In genomic region chr11:88160316-88160715, GRCm38 (mm10) we compare ENCODE assay signal across 8 mouse cellular contexts. TPM values are rescaled to one million over a fixed set of nuclear protein-coding genes. Genes with fewer than 3 reads are reported as not detected.
DNase-seq lines count a peak whose midpoint lies in the region; ATAC-seq and TF ChIP-seq lines count a peak whose summit lies in the region.

No protein-coding gene starts in this region.

- ATAC-seq in hindbrain, embryonic 14.5 days (ENCODE audit: low FRiP score) = no peak
- ATAC-seq in neural tube, embryonic 15.5 days (ENCODE audit: low FRiP score) = no peak

- no peaks in the 10 kb centered on the region for H3K36me3 ChIP-seq in hindbrain, embryonic 14.5 days (replicated peaks; ENCODE audit: control insufficient read depth, insufficient read depth)
- no peaks in the 10 kb centered on the region for H3K36me3 ChIP-seq in neural tube, embryonic 15.5 days

- H3K4me3 ChIP-seq in layer of hippocampus, adult 2 months = no peak overlapping the region
- no peak overlapping the region for H3K4me3 ChIP-seq in hindbrain, embryonic 14.5 days (replicated peaks; ENCODE audit: low read length)
- H3K4me3 ChIP-seq in neural tube, embryonic 15.5 days (replicated peaks) = no peak overlapping the region

- TF ChIP-seq CTCF in layer of hippocampus, adult 2 months (conservative IDR thresholded peaks at IDR 0.05) = no peak

- H3K4me1 ChIP-seq in hindbrain, embryonic 14.5 days (replicated peaks; ENCODE audit: control insufficient read depth, insufficient read depth, low read length) = peaks cover 46% of the 10 kb centered on the region
- peaks cover 65% of the 10 kb centered on the region for H3K4me1 ChIP-seq in neural tube, embryonic 15.5 days

- H3K4me2 ChIP-seq in hindbrain, embryonic 14.5 days (replicated peaks) = peak overlapping the region; percentile 69
- H3K4me2 ChIP-seq in neural tube, embryonic 15.5 days = 0 out of 2 replicates have a peak overlapping the region, but pooled peaks have one; percentile 79

- H3K9me3 ChIP-seq in hindbrain, embryonic 14.5 days (ENCODE audit: control insufficient read depth, low read length) = no peaks in the 10 kb centered on the region
- H3K9me3 ChIP-seq in neural tube, embryonic 15.5 days (replicated peaks) = no peaks in the 10 kb centered on the region

- peak overlapping the region; percentile 91 for H3K27ac ChIP-seq in layer of hippocampus, adult 2 months
- H3K27ac ChIP-seq in hindbrain, embryonic 14.5 days = peak overlapping the region; percentile 90
- H3K27ac ChIP-seq in neural tube, embryonic 15.5 days (replicated peaks) = peak overlapping the region; percentile 92

- H3K9ac ChIP-seq in hindbrain, embryonic 14.5 days = peak overlapping the region; percentile 65; the same call in 1 of the 2 replicates
- H3K9ac ChIP-seq in neural tube, embryonic 15.5 days (replicated peaks) = no peak overlapping the region

- intact Hi-C loops in left cerebral cortex, postnatal 25 days (cut with DNase I) = loop anchor here (5.0 kb wide), 1 partner anchor 63 kb away; the partner anchor contains the start of gene Cuedc1

- 42% methylated on average over 5 of the region's 5 CpGs for WGBS in hindbrain, embryonic 14.5 days
- 35% methylated on average over 5 of the region's 5 CpGs for WGBS in neural tube, embryonic 15.5 days

- peak; percentile 54 for DNase-seq in embryo, embryonic 10 days (ENCODE audit: low spot score)
- no peak for DNase-seq in embryo, embryonic 11 days
- no peak for DNase-seq in layer of hippocampus, adult 2 months (ENCODE audit: low spot score in 2 of 2)
- no peak for DNase-seq in layer of hippocampus, postnatal 25 days (ENCODE audit: extremely low spot score in 1 of 2, low spot score in 1 of 2)
- no peak for DNase-seq in hindbrain, embryonic 14.5 days (ENCODE audit: low spot score)
- no peak for DNase-seq in right cerebral cortex, postnatal 36 days (ENCODE audit: low spot score in 2 of 2)
- no peak for DNase-seq in left cerebral cortex, postnatal 25 days (ENCODE audit: low spot score in 2 of 2)

- no peaks in the 10 kb centered on the region for H3K27me3 ChIP-seq in hindbrain, embryonic 14.5 days (ENCODE audit: control insufficient read depth, insufficient read depth, low read length)
- H3K27me3 ChIP-seq in neural tube, embryonic 15.5 days (replicated peaks) = no peaks in the 10 kb centered on the region

RNA-seq across cellular contexts. Expression of gene Mrps23, which starts 43.9 kb away (rescaled TPM):
- total RNA-seq in layer of hippocampus, adult 2 months (2021) = 10 to 100 TPM; 64.9 to 65.6 TPM
- 10 to 100 TPM; 66.1 to 66.6 TPM for total RNA-seq in layer of hippocampus, postnatal 25 days (2021)
- polyA plus RNA-seq in hindbrain, embryonic 14.5 days (2014; fragmentation: Nextera tagmentation; extraction: Ambion mirVana) = 67.8 and 68.7 TPM in 2 replicates
- 64.9 and 66.2 TPM in 2 replicates for polyA plus RNA-seq in neural tube, embryonic 15.5 days (2015; fragmentation: Nextera tagmentation; extraction: Ambion mirVana)
- total RNA-seq in left cerebral cortex, postnatal 25 days (2021) = 10 to 100 TPM; 73.6 to 74.5 TPM
